Mouse (Mus musculus) skeletal muscle tissue, adult 2 months (tissue): ENCODE data around the gene Bbs5.
A peak's percentile ranks its signal among the peaks of the same experiment; 100 is the strongest.
"Not testable (repeated sequence)": the region's sequence is repeated elsewhere in the genome, so short reads cannot be mapped to it uniquely, and the experiment has no call there.

Source experiments
- DNase-seq: peaks from one replicate; pipeline ENCODE4 v3.0.0-alpha.2; 2012; ENCODE audit warnings: low read depth, low spot score

Gene Bbs5

GRCm38 (mm10) chr2:69669853-69670252, 22.9 kb downstream of the Bbs5 start, which contains the start of gene Klhl41:
Gene Klhl41, plus strand, starts transcription at chr2:69670120.
- DNase-seq: peak; percentile 63

DNA sequence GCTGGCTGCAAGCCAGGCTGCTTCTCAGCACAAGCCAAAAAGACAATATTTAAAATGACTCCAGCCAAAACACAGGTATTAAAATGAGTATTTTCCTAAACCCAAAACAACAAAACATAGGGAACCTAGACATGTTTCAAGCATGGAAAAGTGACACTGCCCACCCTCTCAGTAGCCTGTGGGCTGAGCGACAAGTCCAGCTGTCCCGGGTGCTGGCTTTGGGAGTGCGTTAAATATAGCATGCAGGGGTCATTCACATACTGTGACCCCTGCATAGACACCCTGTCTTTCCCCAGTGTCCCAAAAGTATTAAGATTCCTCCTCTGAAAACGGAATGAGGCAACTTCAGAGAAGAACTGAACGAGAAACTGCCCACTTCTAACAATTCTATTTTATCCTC, 26.8 kb downstream of the Bbs5 start:
- peak; percentile 64 for DNase-seq

- no peak for DNase-seq
These were observed 28.3 kb downstream of the Bbs5 start for GRCm38 (mm10) chr2:69675266-69675665.

DNA sequence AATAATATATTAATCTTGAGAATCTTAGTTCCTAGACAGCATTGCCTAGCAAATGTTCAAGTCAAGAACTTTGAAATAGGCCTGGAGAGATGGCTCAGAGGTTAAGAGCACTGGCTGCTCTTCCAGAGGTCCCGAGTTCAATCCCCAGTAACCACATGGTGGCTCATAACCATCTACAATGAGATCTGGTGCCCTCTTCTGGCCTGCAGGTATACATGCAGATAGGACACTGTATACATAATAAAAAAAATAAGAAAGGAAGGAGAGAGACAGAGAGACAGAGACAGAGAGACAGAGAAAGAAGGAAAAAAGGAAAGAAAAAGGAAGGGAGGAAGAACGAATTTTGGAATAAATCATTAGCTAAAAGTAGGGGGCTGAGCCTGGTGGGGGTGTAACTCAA, 29.7 kb downstream of the Bbs5 start:
- DNase-seq: no peak

- DNase-seq: not testable (repeated sequence)
These were observed 30.2 kb downstream of the Bbs5 start for GRCm38 (mm10) chr2:69677215-69677614.

DNA sequence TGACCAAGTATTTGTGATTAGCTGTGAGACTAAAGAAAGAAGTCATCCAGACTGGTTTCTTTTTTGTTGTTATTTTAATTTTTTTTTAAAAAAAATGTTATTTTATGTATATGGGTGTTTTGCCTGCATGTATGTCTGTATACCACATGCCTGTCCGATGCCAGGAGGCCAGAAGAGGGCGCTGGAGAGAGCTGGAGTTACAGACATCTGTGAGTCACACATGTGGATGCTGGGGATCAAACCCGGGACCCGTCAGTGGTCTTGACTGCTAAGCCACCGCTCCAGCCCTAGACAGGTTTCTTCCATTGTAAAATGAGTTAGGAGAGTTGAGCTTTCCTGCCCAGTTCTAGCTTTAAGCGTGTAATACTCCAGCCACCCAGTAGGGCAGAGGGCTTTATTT, 33.0 kb downstream of the Bbs5 start:
- no peak for DNase-seq

DNA sequence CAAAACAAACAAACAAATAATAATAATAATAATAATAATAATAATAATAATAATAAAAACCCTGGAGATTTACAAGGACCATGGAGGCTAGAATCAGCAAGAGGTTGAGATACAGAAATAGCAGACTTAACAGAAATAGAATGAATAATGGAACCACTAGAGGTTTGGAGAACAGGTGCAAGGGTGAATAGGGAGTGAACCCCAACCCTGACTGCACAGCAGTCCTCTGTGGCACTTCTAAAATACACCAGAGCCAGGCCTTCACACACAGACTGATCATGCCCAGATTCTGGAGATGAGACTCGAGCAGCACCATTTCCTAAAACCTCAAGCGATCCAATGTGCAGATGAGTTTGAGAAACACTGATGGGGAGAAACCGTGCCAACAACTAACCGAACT, 35.0 kb downstream of the Bbs5 start:
- DNase-seq: no peak

- no peak for DNase-seq
These were observed 36.2 kb downstream of the Bbs5 start for GRCm38 (mm10) chr2:69683036-69683805.

DNA sequence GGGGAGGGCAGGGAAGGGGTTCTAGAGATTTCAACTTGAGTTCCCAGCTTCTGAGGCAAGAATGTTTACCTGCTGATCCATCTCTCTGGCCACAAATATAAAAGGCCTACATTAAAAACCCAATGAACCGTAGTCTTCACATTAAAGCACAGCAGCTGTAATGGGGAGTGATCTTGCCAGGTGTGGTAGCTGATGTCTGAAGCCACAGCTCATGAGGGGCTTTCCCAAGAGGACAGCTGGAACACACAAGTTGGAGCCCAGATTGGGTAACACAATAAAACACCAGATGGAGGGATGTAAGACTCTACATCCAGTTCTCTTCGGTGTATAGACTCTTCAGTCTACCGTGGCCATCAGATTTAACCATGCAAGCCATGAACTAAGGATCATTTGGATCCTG, 37.5 kb downstream of the Bbs5 start:
- no peak for DNase-seq

DNA sequence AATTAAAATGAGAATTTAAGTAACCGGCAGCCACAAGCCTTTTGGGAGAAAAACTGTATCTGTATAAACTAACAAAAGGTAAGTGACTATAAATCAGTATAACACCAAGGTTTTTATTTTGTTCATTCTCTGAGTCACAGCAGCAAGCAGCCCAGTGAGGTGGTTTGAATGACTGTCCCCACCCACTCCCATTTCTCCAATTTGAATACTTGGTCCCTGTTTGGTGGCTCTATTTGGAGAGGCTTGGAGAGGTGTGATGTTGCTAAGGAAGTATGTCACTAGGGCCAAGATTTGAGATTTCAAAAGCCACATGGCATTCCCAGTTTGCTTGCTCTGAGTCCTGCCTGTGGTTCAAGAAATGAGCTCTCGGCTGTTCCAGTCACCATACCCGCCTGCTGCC, 43.2 kb downstream of the Bbs5 start:
- DNase-seq: no peak

DNA sequence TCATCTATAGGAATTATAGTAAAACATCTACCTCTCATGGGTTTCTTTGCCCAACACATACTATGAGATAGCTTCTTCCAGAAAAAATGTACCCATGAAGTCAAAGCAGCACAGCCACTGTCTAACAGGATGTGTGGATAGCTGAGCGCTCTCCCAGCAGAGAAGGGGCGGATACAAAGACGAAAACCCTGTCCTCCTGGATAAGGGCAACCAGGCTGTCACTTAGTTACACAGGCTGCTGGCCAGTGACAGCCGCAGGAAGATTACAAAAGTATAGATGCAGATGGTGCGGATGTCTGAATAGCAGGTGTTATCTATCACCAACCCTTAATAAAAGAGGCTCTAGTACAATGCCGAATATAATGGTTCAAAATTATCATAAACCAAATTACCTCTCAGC, 43.9 kb downstream of the Bbs5 start:
- DNase-seq: no peak

- no peak for DNase-seq
These were observed 46.5 kb downstream of the Bbs5 start for GRCm38 (mm10) chr2:69693501-69693900.

GRCm38 (mm10) chr2:69700446-69700845, 53.5 kb downstream of the Bbs5 start:
- no peak for DNase-seq

DNA sequence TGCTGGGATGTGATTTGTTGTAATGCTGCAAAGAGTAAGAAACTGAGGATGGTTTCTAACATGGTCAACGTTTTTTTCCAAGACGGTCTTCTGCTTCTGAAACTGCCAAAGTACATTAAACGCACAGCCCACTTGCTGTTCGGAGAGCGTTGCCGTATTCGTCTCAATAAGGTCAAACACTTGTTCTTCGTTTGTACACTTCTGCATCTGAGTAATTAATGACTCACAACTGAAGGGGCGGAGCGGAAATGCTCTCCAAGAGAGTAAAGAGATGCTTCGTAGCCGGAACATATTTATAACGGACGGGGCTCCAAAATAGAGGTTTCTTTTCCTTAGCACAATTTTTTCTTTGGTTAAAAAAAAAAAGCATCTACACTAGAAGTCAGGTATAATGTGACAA, 65.2 kb downstream of the Bbs5 start:
- DNase-seq: no peak

DNA sequence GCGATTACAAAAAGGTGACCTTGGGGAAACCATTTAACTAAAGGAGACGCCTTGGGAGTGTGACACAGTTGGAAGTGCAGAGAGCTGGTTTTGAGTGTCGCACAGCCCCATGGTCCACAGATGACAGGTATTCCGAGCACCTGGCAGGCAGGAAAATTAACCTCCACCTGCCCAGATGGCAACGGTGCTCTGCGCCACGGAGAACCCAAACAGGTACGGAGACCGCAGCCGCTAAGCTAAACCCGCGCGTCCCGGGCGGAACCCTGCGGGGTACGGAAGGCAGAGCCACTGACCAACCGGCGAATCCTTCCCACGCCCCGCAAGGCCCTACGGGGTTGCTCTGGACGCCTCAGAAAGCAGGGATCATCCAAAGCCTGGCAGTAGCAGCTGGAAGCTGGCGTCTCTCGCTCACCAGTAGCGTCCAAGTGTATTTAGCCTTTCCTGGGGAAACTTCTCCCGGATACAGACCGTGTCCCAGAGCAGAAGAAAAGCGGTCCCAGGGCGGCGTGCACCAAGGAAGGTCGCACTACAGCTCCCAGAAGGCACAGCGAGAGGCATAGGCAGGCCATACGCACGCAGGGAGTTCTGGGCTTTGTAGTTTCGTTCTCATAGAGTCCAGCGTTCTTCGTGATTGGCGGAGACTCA, 66.1 kb downstream of the Bbs5 start, which contains the start of gene Fastkd1:
Fastkd1 (minus strand) TSS at position 536 of the 645 bp plus-strand sequence.
- peak; percentile 79 for DNase-seq

GRCm38 (mm10) chr2:69713626-69714014, 66.6 kb downstream of the Bbs5 start:
- DNase-seq: no peak

DNA sequence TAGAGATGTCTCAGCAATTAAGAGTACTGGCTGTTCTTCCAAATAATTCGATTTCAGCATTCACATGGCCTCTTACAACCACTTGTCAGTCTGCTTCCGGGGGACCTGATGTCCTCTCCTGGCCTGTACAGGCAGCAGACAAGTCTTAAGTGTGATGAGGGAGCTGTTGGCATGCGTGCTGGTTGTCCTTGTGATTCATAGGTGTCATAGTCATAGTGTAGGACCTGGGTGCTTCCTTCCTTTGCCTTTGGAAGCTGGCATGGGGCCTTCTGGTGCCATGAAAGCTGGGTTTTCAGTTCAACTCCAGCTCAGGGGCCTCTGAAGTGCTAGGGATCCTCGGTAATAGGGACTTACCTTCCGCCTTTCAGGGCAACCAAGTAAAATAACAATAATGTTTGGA, 67.2 kb downstream of the Bbs5 start:
- DNase-seq: no peak

DNA sequence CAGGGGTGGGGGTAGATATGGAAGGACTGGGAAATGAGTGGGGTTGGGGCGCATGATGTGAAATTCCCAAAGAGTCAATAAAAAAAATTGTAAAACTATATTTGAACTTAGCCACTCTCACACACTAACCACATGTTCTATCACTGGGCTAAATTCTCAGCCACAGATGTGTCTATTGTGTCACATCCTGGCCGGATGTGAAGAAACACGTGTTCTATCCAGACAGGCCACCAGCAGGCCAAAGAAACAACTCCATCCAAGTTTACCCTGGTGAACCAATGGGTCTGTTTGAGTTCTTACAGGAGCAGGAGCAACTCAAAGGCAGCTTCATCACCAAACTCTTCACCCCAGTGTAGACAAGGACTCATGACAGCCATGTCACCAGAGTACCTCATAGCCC, 69.5 kb downstream of the Bbs5 start:
- no peak for DNase-seq
